Mouse (Mus musculus) cortical plate, adult 2 months (tissue): ENCODE data around the gene Anapc7. TPM values are rescaled to one million over a fixed set of nuclear protein-coding genes. Genes with fewer than 3 reads are reported as not detected.

ENCODE experiments used
- H3K27ac ChIP-seq: fragments of 200-500 bp; 2 replicates; pipeline ENCODE4 v1.5.1; 2012; ENCODE audit warnings: low read length, control low read depth, inconsistent platforms; ENCODE audit not compliant: insufficient read depth
- H3K4me1 ChIP-seq: fragments of 200-500 bp; 2 replicates; pipeline ENCODE4 v1.6.1; 2011; ENCODE audit warnings: low read length; ENCODE audit not compliant: control insufficient read depth, insufficient read depth
- H3K4me3 ChIP-seq: fragments of 200-500 bp; 2 replicates; pipeline ENCODE4 v1.5.1; 2011; ENCODE audit warnings: mild to moderate bottlenecking, low read length, control low read depth; ENCODE audit not compliant: insufficient read depth
- CTCF ChIP-seq: fragments of 200-500 bp; IDR thresholded peaks from 2 replicates; pipeline ENCODE4 v1.5.1; 2011; ENCODE audit warnings: mild to moderate bottlenecking, control low read depth, low read length; ENCODE audit not compliant: insufficient read depth; ENCODE audit errors: extremely low read depth
- POLR2A ChIP-seq: fragments of 200-500 bp; IDR thresholded peaks from 2 replicates; pipeline ENCODE4 v1.6.1; 2011; ENCODE audit warnings: mild to moderate bottlenecking, low read length, control low read depth; ENCODE audit not compliant: insufficient read depth; ENCODE audit errors: extremely low read depth
- polyA plus RNA-seq: library from polyadenylated mRNA; depleted of rRNA; stranded (reverse); fragments of >200 nt; gene quantifications from 2 replicates; pipeline ENCODE4 v1.2.3, GENCODE M21; 2012

The Anapc7 gene
- polyA plus RNA-seq, 1 experiment = 34.1 TPM

GRCm38 (mm10) chr5:122425550-122425949, 4.1 kb downstream of the Anapc7 start:
- Histone ChIP-seq H3K4me3 (no peak overlapping the region), H3K27ac (no peak overlapping the region), H3K4me1 (peaks cover 2% of the 10 kb centered on the region; the same call in 1 of the 2 replicates)
- TF ChIP-seq POLR2A (no peak), CTCF (no peak)

- Histone ChIP-seq H3K4me3 (no peak overlapping the region), H3K27ac (no peak overlapping the region), H3K4me1 (no peaks in the 10 kb centered on the region)
- no peak for TF ChIP-seq POLR2A
- TF ChIP-seq CTCF = no peak
Observed at GRCm38 (mm10) chr5:122430036-122430775, 8.7 kb downstream of the Anapc7 start.

- no peak overlapping the region for H3K27ac ChIP-seq
- no peaks in the 10 kb centered on the region for H3K4me1 ChIP-seq
- H3K4me3 ChIP-seq = no peak overlapping the region
- no peak for TF ChIP-seq POLR2A
- TF ChIP-seq CTCF = no peak
Observed at GRCm38 (mm10) chr5:122431221-122431620, 9.7 kb downstream of the Anapc7 start.

- TF ChIP-seq CTCF = 0 out of 2 replicates have a peak, but pooled peaks have one; percentile 10
- TF ChIP-seq POLR2A = no peak
- Histone ChIP-seq H3K27ac (no peak overlapping the region), H3K4me1 (peaks cover 2% of the 10 kb centered on the region; the same call in 1 of the 2 replicates), H3K4me3 (no peak overlapping the region)
Observed at GRCm38 (mm10) chr5:122434541-122434940, 13.0 kb downstream of the Anapc7 start.

GRCm38 (mm10) chr5:122439400-122440094, 18.1 kb downstream of the Anapc7 start:
- no peak overlapping the region for H3K27ac ChIP-seq
- peaks cover 2% of the 10 kb centered on the region; the same call in 1 of the 2 replicates for H3K4me1 ChIP-seq
- no peak overlapping the region for H3K4me3 ChIP-seq
- no peak for TF ChIP-seq POLR2A
- TF ChIP-seq CTCF = no peak

- no peak overlapping the region for H3K4me3 ChIP-seq
- H3K4me1 ChIP-seq = peaks cover 2% of the 10 kb centered on the region; the same call in 1 of the 2 replicates
- H3K27ac ChIP-seq = no peak overlapping the region
- no peak for TF ChIP-seq POLR2A
Observed at GRCm38 (mm10) chr5:122440095-122440630, 18.7 kb downstream of the Anapc7 start.

- Histone ChIP-seq H3K27ac (no peak overlapping the region), H3K4me1 (no peaks in the 10 kb centered on the region), H3K4me3 (no peak overlapping the region)
- no peak for TF ChIP-seq CTCF
- TF ChIP-seq POLR2A = no peak
Observed at GRCm38 (mm10) chr5:122444492-122444891, 23.0 kb downstream of the Anapc7 start.

- H3K4me3 ChIP-seq = no peak overlapping the region
- H3K4me1 ChIP-seq = no peaks in the 10 kb centered on the region
- TF ChIP-seq CTCF (no peak), POLR2A (no peak)
- no peak overlapping the region for H3K27ac ChIP-seq
Observed at GRCm38 (mm10) chr5:122445051-122445610, 23.6 kb downstream of the Anapc7 start.

GRCm38 (mm10) chr5:122447857-122448256, 26.4 kb downstream of the Anapc7 start:
- Histone ChIP-seq H3K4me3 (no peak overlapping the region), H3K4me1 (peaks cover 3% of the 10 kb centered on the region), H3K27ac (no peak overlapping the region)
- TF ChIP-seq POLR2A = no peak
- TF ChIP-seq CTCF = no peak

- Histone ChIP-seq H3K4me1 (peaks cover 3% of the 10 kb centered on the region), H3K27ac (no peak overlapping the region), H3K4me3 (no peak overlapping the region)
- TF ChIP-seq POLR2A = no peak
- no peak for TF ChIP-seq CTCF
Observed at GRCm38 (mm10) chr5:122448869-122449268, 27.4 kb downstream of the Anapc7 start.

GRCm38 (mm10) chr5:122449946-122450345, 28.5 kb downstream of the Anapc7 start:
- Histone ChIP-seq H3K4me3 (no peak overlapping the region), H3K27ac (no peak overlapping the region), H3K4me1 (peaks cover 3% of the 10 kb centered on the region)
- no peak for TF ChIP-seq CTCF
- TF ChIP-seq POLR2A = no peak
